Mouse (Mus musculus) CH12.LX (cell line): ENCODE data around the gene Rxfp4.

Experiments used
- IRF4 ChIP-seq: IDR thresholded peaks from 2 replicates; pipeline ENCODE4 v1.6.1; 2014; ENCODE audit warnings: low read depth, mild to moderate bottlenecking, inconsistent platforms, low read length, improper control_type of control experiment
- MAX ChIP-seq: IDR thresholded peaks from 2 replicates; pipeline ENCODE4 v1.6.1; 2011; ENCODE audit warnings: low read length, improper control_type of control experiment
- POLR2A ChIP-seq: IDR thresholded peaks from 2 replicates; pipeline ENCODE4 v1.6.1; 2011; ENCODE audit warnings: low read depth, mild to moderate bottlenecking, improper control_type of control experiment, low read length
- SIN3A ChIP-seq: IDR thresholded peaks from 2 replicates; pipeline ENCODE4 v1.6.1; 2012; ENCODE audit warnings: low read length, improper control_type of control experiment, inconsistent platforms
- USF1 ChIP-seq: IDR thresholded peaks from 2 replicates; pipeline ENCODE4 v1.6.1; 2014; ENCODE audit warnings: low read depth, mild to moderate bottlenecking, inconsistent platforms, low read length, improper control_type of control experiment
- ZMIZ1 ChIP-seq: IDR thresholded peaks from 2 replicates; pipeline ENCODE4 v1.6.1; 2012; ENCODE audit warnings: low read depth, mild to moderate bottlenecking, inconsistent platforms, low read length, improper control_type of control experiment
- ZNF384 ChIP-seq: IDR thresholded peaks from 2 replicates; pipeline ENCODE4 v1.6.1; 2012; ENCODE audit warnings: low read depth, low read length, improper control_type of control experiment, inconsistent platforms

- TF ChIP-seq ZNF384 (no peak), IRF4 (peak; percentile 49; the same call in 1 of the 2 replicates), USF1 (no peak), POLR2A (no peak), SIN3A (no peak), MAX (no peak), ZMIZ1 (no peak)
Observed at GRCm38 (mm10) chr3:88603714-88604161, 49.2 kb downstream of the Rxfp4 start.
